23 mouse cellular contexts compared by ENCODE assay signal in genomic region chr11:98985542-98985941, GRCm38 (mm10). TPM values are rescaled to one million over a fixed set of nuclear protein-coding genes. Genes with fewer than 3 reads are reported as not detected.
A peak's percentile ranks its signal among the peaks of the same experiment; 100 is the strongest.
DNase-seq lines count a peak whose midpoint lies in the region; ATAC-seq lines count a peak whose summit lies in the region.
"Had no signal": no experiment of that assay in that cellular context is flagged by ENCODE, and none has a peak within 500 bp of the region (broad histone marks: within the 10 kb centered on the region; RNA-seq: fewer than 3 reads in every experiment).

No protein-coding gene starts in this region.

- H3K27ac ChIP-seq in heart, embryonic 10.5 days, result peak overlapping the region; percentile 70
- peak overlapping the region; percentile 63 for H3K27ac ChIP-seq in heart, embryonic 16.5 days (ENCODE audit: low read length)
- no peak overlapping the region for H3K27ac ChIP-seq in midbrain, embryonic 13.5 days
- H3K27ac ChIP-seq: embryonic facial prominence, embryonic 15.5 days; forebrain, embryonic 15.5 days; hindbrain, embryonic 14.5 days; macrophage; stomach, postnatal 0 days had no signal

- peak; percentile 72 for ATAC-seq in heart, embryonic 16.5 days (replicated peaks; ENCODE audit: extremely low read depth, insufficient read depth, low FRiP score)
- ATAC-seq in midbrain, embryonic 13.5 days, result no peak
- ATAC-seq: CD4-positive, CD25-positive, alpha-beta regulatory T cell, adult 4 months; forebrain, embryonic 15.5 days; inflammation-experienced regulatory T-cells, adult 6 months had no signal

- H3K4me3 ChIP-seq in heart, embryonic 10.5 days, result no peak overlapping the region; the same call in 1 of the 2 replicates
- no peak overlapping the region for H3K4me3 ChIP-seq in heart, embryonic 16.5 days (ENCODE audit: low read length)
- no peak overlapping the region for H3K4me3 ChIP-seq in midbrain, embryonic 13.5 days (replicated peaks)
- H3K4me3 ChIP-seq: embryonic facial prominence, embryonic 15.5 days; forebrain, embryonic 15.5 days had no signal

- H3K27me3 ChIP-seq in heart, embryonic 10.5 days (ENCODE audit: insufficient read depth, poor library complexity, severe bottlenecking), result peaks cover 33% of the 10 kb centered on the region
- no peaks in the 10 kb centered on the region; the same call in 1 of the 2 replicates for H3K27me3 ChIP-seq in heart, embryonic 16.5 days (ENCODE audit: control insufficient read depth, insufficient read depth, low read length)
- peaks cover 35% of the 10 kb centered on the region for H3K27me3 ChIP-seq in midbrain, embryonic 13.5 days

- 60% methylated on average over 7 of the region's 7 CpGs for WGBS in heart, embryonic 10.5 days
- WGBS in heart, embryonic 16.5 days, result 49% methylated on average over 7 of the region's 7 CpGs
- 86% methylated on average over 7 of the region's 7 CpGs for WGBS in midbrain, embryonic 13.5 days

- H3K36me3 ChIP-seq in heart, embryonic 10.5 days, result peaks cover 14% of the 10 kb centered on the region
- 0 out of 2 replicates have a peak, but pooled peaks cover 3% of the 10 kb centered on the region for H3K36me3 ChIP-seq in heart, embryonic 16.5 days (ENCODE audit: control insufficient read depth, insufficient read depth)
- no peaks in the 10 kb centered on the region for H3K36me3 ChIP-seq in midbrain, embryonic 13.5 days
- H3K36me3 ChIP-seq: embryonic facial prominence, embryonic 15.5 days; forebrain, embryonic 15.5 days had no signal

- H3K4me1 ChIP-seq in heart, embryonic 10.5 days, result peaks cover 47% of the 10 kb centered on the region
- H3K4me1 ChIP-seq in heart, embryonic 16.5 days (ENCODE audit: control insufficient read depth, insufficient read depth, low read length), result peaks cover 27% of the 10 kb centered on the region
- H3K4me1 ChIP-seq in midbrain, embryonic 13.5 days (replicated peaks), result peaks cover 16% of the 10 kb centered on the region

- DNase-seq in cerebellum, adult 9-11 months, result peak; percentile 4
- no peak for DNase-seq in cerebellum, postnatal 25 days
- no peak for DNase-seq in heart, embryonic 10.5 days (ENCODE audit: low spot score)
- peak; percentile 78 for DNase-seq in heart, postnatal 4 days
- DNase-seq in left cerebral cortex, adult 8-10 months (ENCODE audit: low spot score in 2 of 2), result no peak
- DNase-seq: adrenal gland, postnatal 36 days; kidney, adult 18-20 months had no signal

- H3K9me3 ChIP-seq in heart, embryonic 10.5 days, result no peaks in the 10 kb centered on the region
- H3K9me3 ChIP-seq in heart, embryonic 16.5 days (replicated peaks; ENCODE audit: control insufficient read depth, low read length), result no peaks in the 10 kb centered on the region
- H3K9me3 ChIP-seq in midbrain, embryonic 13.5 days, result no peaks in the 10 kb centered on the region
- H3K9me3 ChIP-seq: embryonic facial prominence, embryonic 15.5 days; forebrain, embryonic 15.5 days had no signal

- no peak overlapping the region for H3K9ac ChIP-seq in heart, embryonic 16.5 days (ENCODE audit: low read length)
- H3K9ac ChIP-seq in midbrain, embryonic 13.5 days (replicated peaks), result no peak overlapping the region
- H3K9ac ChIP-seq: embryonic facial prominence, embryonic 15.5 days; forebrain, embryonic 15.5 days; hindbrain, embryonic 14.5 days had no signal

- peak overlapping the region; percentile 24 for H3K4me2 ChIP-seq in heart, embryonic 16.5 days (ENCODE audit: low read depth, low read length)
- no peak overlapping the region for H3K4me2 ChIP-seq in midbrain, embryonic 13.5 days (replicated peaks)
- H3K4me2 ChIP-seq: embryonic facial prominence, embryonic 15.5 days; forebrain, embryonic 15.5 days; hindbrain, embryonic 14.5 days had no signal

RNA-seq across cellular contexts. Expression of gene Gjd3, which starts 2.7 kb away (rescaled TPM):
- 1.0 and 1.1 TPM in 2 replicates for polyA plus RNA-seq in heart, embryonic 10.5 days (2016; fragmentation: Nextera tagmentation; extraction: Ambion mirVana)
- 4.1 and 4.5 TPM in 2 replicates for polyA plus RNA-seq in heart, embryonic 16.5 days (2015; fragmentation: Nextera tagmentation; extraction: Ambion mirVana)
- 1 to 10 TPM; 2.0 to 2.5 TPM for total RNA-seq in heart, postnatal 4 days (2021)
- 1 to 10 TPM; 1.2 to 1.8 (median 1.4) TPM for total RNA-seq in left cerebral cortex, adult 8-10 months (2022)
- polyA plus RNA-seq in midbrain, embryonic 13.5 days (2015; fragmentation: Nextera tagmentation; extraction: Ambion mirVana), result 0.58 and 0.99 TPM in 2 replicates
- total RNA-seq: adrenal gland, adult 18-20 months; adrenal gland, postnatal 36 days; common myeloid progenitor, adult 5-6 weeks; gastrocnemius, adult 8-10 months; liver, adult 2 months; neutrophil, adult 5-6 weeks had no signal
- polyA plus RNA-seq: CD4-positive, CD25-positive, alpha-beta regulatory T cell, adult 4 months; inflammation-experienced regulatory T-cells, adult 6 months; limb, embryonic 11.5 days; liver, adult 2 months; liver, embryonic 16.5 days; macrophage had no signal

RNA-seq across cellular contexts. Expression of gene Top2a, which starts 38.4 kb away (rescaled TPM):
- 207 and 238 TPM in 2 replicates for polyA plus RNA-seq in heart, embryonic 10.5 days (2016; fragmentation: Nextera tagmentation; extraction: Ambion mirVana)
- 162 and 179 TPM in 2 replicates for polyA plus RNA-seq in heart, embryonic 16.5 days (2015; fragmentation: Nextera tagmentation; extraction: Ambion mirVana)
- 100 to 1,000 TPM; 174 to 191 TPM for total RNA-seq in heart, postnatal 4 days (2021)
- total RNA-seq in left cerebral cortex, adult 8-10 months (2022), result 1 to 10 TPM in 3 of 4 experiments, under 1 TPM in 1; 0.94 to 2.5 (median 1.4) TPM
- 118 and 125 TPM in 2 replicates for polyA plus RNA-seq in midbrain, embryonic 13.5 days (2015; fragmentation: Nextera tagmentation; extraction: Ambion mirVana)

RNA-seq across cellular contexts. Expression of gene Igfbp4, which starts 55.5 kb away (rescaled TPM):
- polyA plus RNA-seq in heart, embryonic 10.5 days (2016; fragmentation: Nextera tagmentation; extraction: Ambion mirVana), result 382 and 559 TPM in 2 replicates
- 377 and 385 TPM in 2 replicates for polyA plus RNA-seq in heart, embryonic 16.5 days (2015; fragmentation: Nextera tagmentation; extraction: Ambion mirVana)
- 100 to 1,000 TPM; 204 to 217 TPM for total RNA-seq in heart, postnatal 4 days (2021)
- total RNA-seq in left cerebral cortex, adult 8-10 months (2022), result 10 to 100 TPM; 66.1 to 77.1 (median 71.3) TPM
- 120 and 125 TPM in 2 replicates for polyA plus RNA-seq in midbrain, embryonic 13.5 days (2015; fragmentation: Nextera tagmentation; extraction: Ambion mirVana)

RNA-seq across cellular contexts. Expression of gene Rara, which starts 57.9 kb away (rescaled TPM):
- 30.4 and 36.9 TPM in 2 replicates for polyA plus RNA-seq in heart, embryonic 10.5 days (2016; fragmentation: Nextera tagmentation; extraction: Ambion mirVana)
- polyA plus RNA-seq in heart, embryonic 16.5 days (2015; fragmentation: Nextera tagmentation; extraction: Ambion mirVana), result 28.2 and 28.6 TPM in 2 replicates
- total RNA-seq in heart, postnatal 4 days (2021), result 10 to 100 TPM; 34.6 to 38.1 TPM
- 10 to 100 TPM; 11.1 to 11.7 (median 11.4) TPM for total RNA-seq in left cerebral cortex, adult 8-10 months (2022)
- polyA plus RNA-seq in midbrain, embryonic 13.5 days (2015; fragmentation: Nextera tagmentation; extraction: Ambion mirVana), result 7.5 and 9.1 TPM in 2 replicates

Comparison
In these comparisons a context has a peak if more than half of its experiments do, and no peak if none do; other contexts are left out.
1. DNase-seq: peak in cerebellum, adult 9-11 months (single experiment) and heart, postnatal 4 days (single experiment); none in cerebellum, postnatal 25 days (0 of 2), heart, embryonic 10.5 days (single experiment) and left cerebral cortex, adult 8-10 months (0 of 2).